Mouse (Mus musculus) small intestine, adult 2 months (tissue): Measurements from ENCODE around the gene Naa30. TPM values are rescaled to one million over a fixed set of nuclear protein-coding genes. Genes with fewer than 3 reads are reported as not detected.
A peak's percentile ranks its signal among the peaks of the same experiment; 100 is the strongest.

Experiments
- H3K27ac ChIP-seq: fragments of 200-500 bp; 2 replicates; pipeline ENCODE4 v1.5.1; 2012; ENCODE audit warnings: low read depth, low read length, control low read depth, inconsistent platforms; ENCODE audit not compliant: insufficient read depth
- H3K27me3 ChIP-seq: fragments of 200-500 bp; 2 replicates; pipeline ENCODE4 v1.6.1; 2012; ENCODE audit warnings: mild to moderate bottlenecking, moderate library complexity, low read length, inconsistent platforms; ENCODE audit not compliant: control insufficient read depth, insufficient read depth
- H3K36me3 ChIP-seq: fragments of 200-500 bp; 2 replicates; pipeline ENCODE4 v1.6.1; 2012; ENCODE audit warnings: mild to moderate bottlenecking, low read length, control low read depth, inconsistent platforms; ENCODE audit not compliant: control insufficient read depth, insufficient read depth
- H3K4me1 ChIP-seq: fragments of 200-500 bp; 2 replicates; pipeline ENCODE4 v1.6.1; 2012; ENCODE audit warnings: low read length, inconsistent platforms, mixed read lengths; ENCODE audit not compliant: control insufficient read depth, insufficient read depth, insufficient read length
- H3K4me3 ChIP-seq: fragments of 200-500 bp; 2 replicates; pipeline ENCODE4 v1.5.1; 2012; ENCODE audit warnings: low read depth, mild to moderate bottlenecking, control low read depth, inconsistent platforms, low read length, moderate library complexity
- CTCF ChIP-seq: fragments of 200-500 bp; IDR thresholded peaks from 2 replicates; pipeline ENCODE4 v1.5.1; 2012; ENCODE audit warnings: low read depth, mild to moderate bottlenecking, control low read depth, inconsistent platforms, low read length, moderate library complexity, mixed read lengths; ENCODE audit not compliant: insufficient replicate concordance, insufficient read length; ENCODE audit errors: extremely low read depth
- POLR2A ChIP-seq: fragments of 200-500 bp; IDR thresholded peaks from 2 replicates; pipeline ENCODE4 v1.6.1; 2012; ENCODE audit warnings: low read depth, mild to moderate bottlenecking, control low read depth, inconsistent platforms, low read length, moderate library complexity
- WGBS: fragments of 180-500 bp; shearing (Covaris S2); methylation state at CpG from one replicate; pipeline ENCODE4 v1.1.7; 2018; 5-methylcytosine and 5-hydroxymethylcytosine counted together
- polyA plus RNA-seq: library from polyadenylated mRNA; depleted of rRNA; stranded (reverse); fragments of >200 nt; gene quantifications from 2 replicates; pipeline ENCODE4 v1.2.3, GENCODE M21; 2012

The Naa30 gene
- polyA plus RNA-seq, 1 experiment = 3.7 TPM

GRCm38 (mm10) chr14:49155572-49155971 is 16.5 kb upstream of the Naa30 start:
- Histone ChIP-seq H3K27ac (no peak overlapping the region), H3K27me3 (no peaks in the 10 kb centered on the region), H3K36me3 (no peaks in the 10 kb centered on the region), H3K4me1 (no peaks in the 10 kb centered on the region), H3K4me3 (no peak overlapping the region)
- TF ChIP-seq POLR2A = no peak
- no peak for TF ChIP-seq CTCF
- WGBS = 28% methylated on average over 5 of the region's 5 CpGs

DNA sequence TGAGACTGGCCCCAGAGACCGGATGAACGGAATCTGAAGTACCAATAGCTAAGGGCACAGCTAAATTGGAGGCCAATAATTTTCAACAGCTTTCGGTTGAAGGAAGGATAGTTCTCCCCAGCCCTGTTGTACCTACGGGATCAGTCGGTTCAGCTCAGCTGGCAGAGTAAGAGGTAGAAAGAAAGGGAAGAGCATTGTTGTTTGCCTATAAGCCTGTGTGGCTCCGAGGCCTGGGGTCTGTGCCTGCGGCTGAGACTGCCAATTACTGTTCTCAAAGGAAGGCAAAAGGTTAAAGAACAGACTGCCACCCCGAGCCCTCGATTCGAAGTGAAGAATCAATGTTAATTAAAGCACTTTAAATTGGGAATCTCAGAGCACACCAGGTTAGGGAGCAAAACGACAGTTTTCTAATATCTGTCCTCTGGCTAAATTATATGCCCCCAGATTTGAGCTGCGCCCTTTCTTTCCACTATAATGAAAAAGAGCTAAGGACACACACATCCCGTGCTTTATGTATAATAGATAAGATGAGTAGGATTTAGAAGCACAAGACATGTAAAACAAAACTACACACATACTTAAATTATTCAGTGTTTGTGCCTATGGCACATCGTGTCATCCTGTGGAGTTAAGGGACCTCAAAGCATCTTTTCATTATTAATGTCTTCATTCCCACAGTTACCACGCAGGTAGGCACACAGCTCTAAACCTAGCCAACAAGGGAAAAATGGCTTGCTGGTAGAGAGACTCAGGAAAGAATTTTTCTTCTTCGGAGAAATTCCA is 13.7 kb upstream of the Naa30 start:
- H3K4me3 ChIP-seq = no peak overlapping the region
- H3K27me3 ChIP-seq = no peaks in the 10 kb centered on the region
- TF ChIP-seq POLR2A (no peak), CTCF (no peak)
- no peak overlapping the region for H3K27ac ChIP-seq
- WGBS = 84% methylated on average over 16 of the region's 16 CpGs
- H3K36me3 ChIP-seq = no peaks in the 10 kb centered on the region
- no peaks in the 10 kb centered on the region for H3K4me1 ChIP-seq

DNA sequence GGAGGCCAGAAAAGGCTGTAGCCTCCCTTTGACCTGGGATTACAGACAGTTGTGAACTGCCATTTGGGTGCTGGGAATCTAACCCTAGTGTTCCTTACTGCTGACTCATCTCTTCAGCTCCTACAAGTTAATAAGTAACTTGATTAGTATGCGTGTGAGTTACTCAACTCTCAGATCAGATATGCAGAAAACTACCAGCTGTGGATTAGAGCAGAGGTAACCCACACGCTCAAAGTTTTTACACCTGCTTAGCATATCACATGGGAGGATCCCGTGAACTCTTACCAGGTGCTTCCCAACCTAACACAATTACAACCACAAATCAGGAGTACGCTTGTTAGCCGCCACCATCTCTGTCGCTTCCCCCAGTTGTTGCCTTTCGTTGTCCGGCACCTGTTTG is 740 bp upstream of the Naa30 start:
- no peaks in the 10 kb centered on the region for H3K27me3 ChIP-seq
- peaks cover 8% of the 10 kb centered on the region; the same call in 1 of the 2 replicates for H3K4me1 ChIP-seq
- H3K4me3 ChIP-seq = peak overlapping the region; percentile 99
- H3K36me3 ChIP-seq = 0 out of 2 replicates have a peak, but pooled peaks cover 1% of the 10 kb centered on the region
- H3K27ac ChIP-seq = peak overlapping the region; percentile 97
- TF ChIP-seq POLR2A = no peak
- 6% methylated on average over 8 of the region's 8 CpGs for WGBS

DNA sequence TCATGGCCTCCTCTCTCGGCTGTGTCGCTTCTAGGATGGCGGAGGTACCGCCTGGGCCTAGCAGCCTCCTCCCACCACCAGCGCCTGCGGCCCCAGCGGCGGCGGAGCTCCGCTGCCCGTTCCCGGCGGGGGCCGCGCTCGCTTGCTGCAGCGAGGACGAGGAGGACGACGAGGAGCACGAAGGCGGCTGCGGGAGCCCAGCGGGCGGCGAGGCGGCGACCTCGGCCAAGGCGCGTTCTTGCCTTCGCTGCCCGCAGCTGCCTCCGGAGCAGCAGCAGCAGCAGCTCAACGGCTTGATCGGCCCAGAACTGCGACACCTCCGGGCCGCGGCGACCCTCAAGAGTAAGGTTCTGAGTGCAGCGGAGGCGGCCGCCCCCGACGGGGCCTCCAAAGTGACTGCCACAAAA is 559 bp downstream of the Naa30 start:
- Histone ChIP-seq H3K27ac (peak overlapping the region; percentile 78), H3K36me3 (0 out of 2 replicates have a peak, but pooled peaks cover 1% of the 10 kb centered on the region)

DNA sequence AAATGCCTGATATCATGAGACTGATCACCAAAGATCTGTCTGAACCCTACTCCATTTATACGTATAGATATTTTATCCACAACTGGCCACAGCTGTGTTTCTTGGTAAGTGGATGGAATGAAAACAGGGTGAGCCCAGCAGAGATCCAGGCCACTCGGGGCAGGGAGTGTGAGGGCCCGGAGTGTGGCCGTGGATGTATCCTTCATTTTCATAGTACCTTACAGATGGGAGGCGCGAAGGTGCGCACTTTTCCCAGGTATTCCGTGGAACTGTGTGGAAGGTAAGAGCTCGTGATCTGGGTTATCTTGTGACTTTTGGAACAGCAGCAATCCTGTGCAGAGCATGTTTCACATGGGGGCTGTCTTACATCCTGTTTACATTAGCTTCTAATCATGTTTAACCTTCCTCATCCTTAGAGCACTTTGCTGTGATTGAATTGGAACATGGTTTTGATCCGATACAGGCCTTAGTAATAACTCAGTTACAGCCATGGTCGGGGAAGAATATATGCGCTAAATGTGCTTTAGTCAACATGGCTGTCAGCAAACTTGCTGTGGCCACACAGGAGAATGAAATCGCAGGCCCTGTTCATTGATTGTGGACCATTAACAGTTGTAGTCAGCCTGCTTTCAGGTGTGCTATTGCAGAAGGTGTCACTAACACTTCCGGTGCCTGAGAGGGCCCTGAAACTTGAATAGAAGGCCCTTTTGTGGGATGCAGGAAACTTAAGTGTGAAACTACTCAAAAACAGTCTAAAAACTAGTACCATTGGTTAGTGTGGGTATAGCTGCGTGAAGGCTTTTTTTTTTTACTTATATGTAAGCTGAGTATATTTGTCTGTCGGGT is 1.5 kb downstream of the Naa30 start:
- 0 out of 2 replicates have a peak overlapping the region, but pooled peaks have one; percentile 4 for H3K27ac ChIP-seq
- 15% methylated on average over 16 of the region's 16 CpGs for WGBS
- peak overlapping the region; percentile 99 for H3K4me3 ChIP-seq
- H3K36me3 ChIP-seq = peaks cover 6% of the 10 kb centered on the region
- TF ChIP-seq POLR2A (no peak), CTCF (no peak)
- peaks cover 8% of the 10 kb centered on the region; the same call in 1 of the 2 replicates for H3K4me1 ChIP-seq
- H3K27me3 ChIP-seq = no peaks in the 10 kb centered on the region

More for the DNA sequence above, 559 bp downstream of the Naa30 start:
- WGBS = under 1% methylated on average over 46 of the region's 46 CpGs
- H3K27me3 ChIP-seq = no peaks in the 10 kb centered on the region
- peaks cover 8% of the 10 kb centered on the region; the same call in 1 of the 2 replicates for H3K4me1 ChIP-seq
- TF ChIP-seq CTCF = no peak
- no peak for TF ChIP-seq POLR2A
- H3K4me3 ChIP-seq = peak overlapping the region; percentile 99

GRCm38 (mm10) chr14:49179736-49180135 is 7.7 kb downstream of the Naa30 start:
- TF ChIP-seq POLR2A (no peak), CTCF (no peak)
- no peak overlapping the region for H3K4me3 ChIP-seq
- H3K27ac ChIP-seq = no peak overlapping the region
- H3K27me3 ChIP-seq = no peaks in the 10 kb centered on the region
- WGBS = 72% methylated on average over 3 of the region's 3 CpGs
- peaks cover under 1% of the 10 kb centered on the region; the same call in 1 of the 2 replicates for H3K4me1 ChIP-seq
- peaks cover 25% of the 10 kb centered on the region for H3K36me3 ChIP-seq

- TF ChIP-seq POLR2A = no peak
- no peak for TF ChIP-seq CTCF
- 89% methylated on average over 2 of the region's 2 CpGs for WGBS
- Histone ChIP-seq H3K4me1 (no peaks in the 10 kb centered on the region), H3K4me3 (no peak overlapping the region), H3K36me3 (peaks cover 29% of the 10 kb centered on the region), H3K27me3 (no peaks in the 10 kb centered on the region), H3K27ac (no peak overlapping the region)
Observed at GRCm38 (mm10) chr14:49186270-49186669, 14.2 kb downstream of the Naa30 start.
